Mouse (Mus musculus) limb, embryonic 12.5 days (tissue): ENCODE data around the gene Sult6b2. TPM values are rescaled to one million over a fixed set of nuclear protein-coding genes. Genes with fewer than 3 reads are reported as not detected.

ENCODE experiments used
- ATAC-seq: fragments of 200-750 bp; cut with Nextera tagmentation; 2 replicates; pipeline ENCODE4 v1.8.0; 2017; ENCODE audit warnings: low read depth, moderate TSS enrichment; ENCODE audit not compliant: insufficient number of reproducible peaks, insufficient read depth, low FRiP score, low TSS enrichment
- H3K27ac ChIP-seq: fragments of 300-500 bp; sonication (generic); 2 replicates; pipeline ENCODE4 v1.5.1; 2016; ENCODE audit warnings: mild to moderate bottlenecking, moderate library complexity
- H3K27me3 ChIP-seq: fragments of 300-500 bp; sonication (generic); 2 replicates; pipeline ENCODE4 v1.6.1; 2016; ENCODE audit warnings: mild to moderate bottlenecking, moderate library complexity
- H3K36me3 ChIP-seq: fragments of 300-500 bp; sonication (generic); 2 replicates; pipeline ENCODE4 v1.6.1; 2016; ENCODE audit warnings: mild to moderate bottlenecking, moderate library complexity
- H3K4me1 ChIP-seq: fragments of 300-500 bp; sonication (generic); replicated peaks from 2 replicates; pipeline ENCODE4 v1.6.1; 2016
- H3K4me2 ChIP-seq: fragments of 300-500 bp; sonication (generic); 2 replicates; pipeline ENCODE4 v1.6.1; 2016; ENCODE audit warnings: mild to moderate bottlenecking, moderate library complexity
- H3K4me3 ChIP-seq: fragments of 300-500 bp; sonication (generic); replicated peaks from 2 replicates; pipeline ENCODE4 v1.5.1; 2016; ENCODE audit warnings: mild to moderate bottlenecking
- H3K9ac ChIP-seq: fragments of 300-500 bp; sonication (generic); replicated peaks from 2 replicates; pipeline ENCODE4 v1.6.1; 2016; ENCODE audit warnings: mild to moderate bottlenecking, moderate library complexity
- H3K9me3 ChIP-seq: fragments of 300-500 bp; sonication (generic); 2 replicates; pipeline ENCODE4 v1.6.1; 2016; ENCODE audit warnings: mild to moderate bottlenecking, moderate library complexity
- WGBS: fragments of 180-500 bp; shearing (Covaris S2); methylation state at CpG from one replicate; pipeline ENCODE4 v1.1.7; 2016; 5-methylcytosine and 5-hydroxymethylcytosine counted together
- polyA plus RNA-seq: library from polyadenylated mRNA; unstranded; fragments of >200 nt; fragmentation: Nextera tagmentation; extraction: Ambion mirVana; gene quantifications from 2 replicates; pipeline ENCODE4 v1.2.1, GENCODE M21; 2016

The Sult6b2 gene
- not detected in 2 replicates for polyA plus RNA-seq

DNA sequence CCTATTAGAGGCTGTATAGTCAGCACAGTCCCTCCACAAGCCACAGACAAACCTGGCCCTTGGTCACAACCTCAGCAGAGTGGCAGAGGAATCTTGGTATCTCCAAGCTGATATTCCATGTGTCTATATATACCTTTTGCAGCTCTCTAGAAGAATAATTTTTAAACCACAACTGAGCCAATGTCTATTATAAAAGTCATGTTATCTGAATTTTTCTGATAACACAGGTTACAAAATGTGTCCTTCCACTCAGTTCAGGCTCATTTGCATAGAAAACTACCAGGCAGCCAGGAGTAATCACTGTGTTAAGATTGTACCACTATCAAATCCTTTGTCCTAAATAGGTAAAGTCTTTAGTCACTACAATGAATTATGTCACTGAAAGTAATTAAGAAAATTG, at the start of gene Sult6b2:
Gene Sult6b2, minus strand, starts transcription at position 101 of the 400 bp plus-strand sequence.
- no peaks in the 10 kb centered on the region for H3K9me3 ChIP-seq
- H3K27ac ChIP-seq: no peak within 1 kb of the TSS
- no peak for ATAC-seq
- H3K36me3 ChIP-seq: no peaks in the 10 kb centered on the region
- H3K9ac ChIP-seq: no peak within 1 kb of the TSS
- no peaks in the 10 kb centered on the region for H3K27me3 ChIP-seq
- H3K4me1 ChIP-seq: peaks cover 11% of the 10 kb centered on the region; the same call in 1 of the 2 replicates
- H3K4me2 ChIP-seq: no peak within 1 kb of the TSS
- no peak within 1 kb of the TSS for H3K4me3 ChIP-seq

DNA sequence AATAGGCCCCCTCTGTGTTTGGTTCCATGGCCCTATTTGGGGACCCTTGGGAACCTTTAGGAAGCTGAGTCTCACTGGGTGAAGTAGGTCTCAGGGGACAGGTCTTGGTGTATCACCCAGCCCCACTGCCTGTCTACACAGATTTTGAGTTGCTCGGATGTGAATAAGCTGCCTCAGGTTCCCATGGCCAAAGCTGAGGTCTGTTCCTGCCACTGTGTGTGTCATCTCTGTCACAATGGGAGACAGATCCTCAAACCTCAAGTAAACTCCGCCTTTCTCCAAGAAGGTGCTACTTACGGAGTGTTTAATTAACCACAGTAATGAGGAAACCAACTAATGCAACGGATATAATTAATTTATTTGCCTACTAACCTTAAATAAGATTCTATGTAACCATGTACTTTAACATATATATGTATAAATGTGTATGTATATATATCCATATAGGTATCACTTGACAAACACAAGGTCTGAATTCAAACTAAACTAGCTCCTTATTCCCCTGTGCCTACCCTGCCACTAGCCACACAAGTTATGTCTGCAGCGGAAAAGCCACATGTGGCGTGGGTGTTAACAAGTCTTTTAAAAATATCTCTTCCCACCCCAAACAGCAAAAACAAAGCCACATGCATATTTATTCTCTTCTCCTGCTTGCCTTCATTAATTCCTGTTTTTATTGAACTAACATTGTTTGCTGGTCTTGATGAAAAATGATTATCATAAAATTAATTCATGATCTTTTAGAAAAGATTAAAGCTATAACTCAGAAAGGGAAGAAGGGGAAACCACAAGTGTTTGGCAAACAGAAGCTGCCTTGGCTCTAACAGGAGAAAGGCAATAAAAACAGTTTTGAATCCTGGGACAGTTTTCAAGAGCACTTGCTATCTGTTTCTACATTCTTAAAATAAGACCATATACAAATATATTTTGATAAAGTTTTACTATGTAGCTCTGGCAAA, 48.4 kb upstream of the Sult6b2 start:
- H3K9ac ChIP-seq: no peak overlapping the region
- no peak overlapping the region for H3K4me2 ChIP-seq
- no peaks in the 10 kb centered on the region for H3K27me3 ChIP-seq
- H3K4me1 ChIP-seq: peaks cover 9% of the 10 kb centered on the region
- H3K36me3 ChIP-seq: no peaks in the 10 kb centered on the region
- ATAC-seq: no peak
- H3K9me3 ChIP-seq: no peaks in the 10 kb centered on the region
- H3K27ac ChIP-seq: no peak overlapping the region
- H3K4me3 ChIP-seq: no peak overlapping the region
- 64% methylated on average over 6 of the region's 6 CpGs for WGBS

DNA sequence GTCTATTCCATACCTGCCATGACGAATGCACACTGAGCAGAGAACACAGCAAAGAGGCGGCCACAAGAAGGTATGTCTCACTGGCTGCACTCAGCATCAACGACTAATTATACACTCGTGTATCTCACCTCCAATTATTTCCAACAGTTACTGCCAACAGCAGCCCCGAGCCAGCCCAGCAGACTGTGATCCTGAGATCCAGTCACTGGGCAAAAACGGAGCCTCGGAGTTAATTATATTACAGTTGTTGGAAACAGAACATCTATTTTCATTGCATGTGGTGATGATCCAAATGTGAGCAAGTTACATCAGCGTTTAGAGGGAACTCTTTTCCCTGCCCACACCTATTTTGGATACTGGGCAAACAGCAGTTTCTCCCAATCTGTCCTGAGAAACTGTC, 46.1 kb upstream of the Sult6b2 start:
- H3K4me3 ChIP-seq: no peak overlapping the region
- H3K36me3 ChIP-seq: no peaks in the 10 kb centered on the region
- H3K9me3 ChIP-seq: no peaks in the 10 kb centered on the region
- H3K27me3 ChIP-seq: no peaks in the 10 kb centered on the region
- WGBS: 81% methylated on average over 8 of the region's 8 CpGs
- no peak overlapping the region for H3K27ac ChIP-seq
- ATAC-seq: no peak
- no peaks in the 10 kb centered on the region for H3K4me1 ChIP-seq
- H3K4me2 ChIP-seq: no peak overlapping the region
- no peak overlapping the region for H3K9ac ChIP-seq

DNA sequence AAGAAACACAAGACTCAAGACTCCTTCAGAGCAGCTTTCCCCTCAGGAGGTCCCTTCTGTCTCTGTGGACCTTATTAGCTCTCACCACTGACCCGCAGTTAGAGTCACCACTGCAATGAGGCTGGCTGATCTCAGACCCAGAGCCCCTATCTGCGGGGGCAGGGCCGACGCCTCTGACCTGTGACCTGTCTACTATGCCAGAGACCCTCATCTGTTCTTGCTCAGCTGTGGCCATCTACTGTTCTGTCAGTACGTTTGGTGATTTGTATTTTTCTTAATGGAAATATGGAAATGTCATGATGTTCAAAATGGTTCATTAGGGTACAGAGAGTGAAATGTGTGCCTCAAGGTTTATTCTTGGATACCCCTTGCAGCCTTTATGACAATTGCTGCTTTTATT, 45.0 kb upstream of the Sult6b2 start:
- Histone ChIP-seq H3K9ac (no peak overlapping the region), H3K4me1 (no peaks in the 10 kb centered on the region), H3K4me2 (no peak overlapping the region), H3K9me3 (no peaks in the 10 kb centered on the region), H3K4me3 (no peak overlapping the region), H3K27me3 (no peaks in the 10 kb centered on the region), H3K27ac (no peak overlapping the region), H3K36me3 (no peaks in the 10 kb centered on the region)
- no peak for ATAC-seq
- 51% methylated on average over 5 of the region's 5 CpGs for WGBS

DNA sequence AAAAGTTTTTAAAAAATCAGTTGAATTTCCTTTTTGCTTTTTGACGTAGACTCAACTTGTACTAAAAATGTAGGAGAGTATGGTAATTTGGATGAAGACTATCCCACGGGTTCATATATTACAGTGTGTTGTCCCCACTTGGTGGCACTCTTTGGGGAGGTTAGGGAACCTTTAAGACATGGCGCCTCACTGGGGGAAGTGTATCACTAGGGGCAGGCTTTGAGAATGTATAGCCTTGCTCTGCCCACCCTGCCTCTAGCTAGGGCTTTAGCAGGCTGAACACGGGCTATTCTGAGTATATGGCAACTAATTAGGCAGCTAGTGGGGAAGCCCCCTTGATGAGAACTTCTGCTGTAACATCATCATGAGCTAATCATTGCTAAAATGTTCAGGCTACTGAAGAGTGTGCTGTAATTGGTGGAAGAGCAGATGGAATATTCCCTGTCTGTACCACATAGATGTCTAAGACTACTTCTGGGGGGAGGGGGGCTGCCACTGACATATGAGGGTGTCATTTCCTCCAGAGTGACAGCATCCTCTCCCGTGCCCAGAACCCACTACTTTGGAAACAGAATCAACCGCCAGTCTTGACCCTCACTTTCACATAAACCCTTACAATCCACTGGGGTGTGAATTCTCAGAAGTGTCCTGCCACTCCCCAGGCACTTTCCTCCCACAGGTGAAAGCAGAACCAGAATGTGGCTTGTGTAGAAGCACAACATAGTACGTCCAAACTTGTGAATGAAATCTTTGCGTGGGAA, 43.8 kb upstream of the Sult6b2 start:
- no peaks in the 10 kb centered on the region for H3K27me3 ChIP-seq
- no peak overlapping the region for H3K4me2 ChIP-seq
- H3K9ac ChIP-seq: no peak overlapping the region
- no peaks in the 10 kb centered on the region for H3K4me1 ChIP-seq
- no peak for ATAC-seq
- H3K9me3 ChIP-seq: no peaks in the 10 kb centered on the region
- H3K27ac ChIP-seq: no peak overlapping the region
- H3K4me3 ChIP-seq: no peak overlapping the region
- no peaks in the 10 kb centered on the region for H3K36me3 ChIP-seq
- whole genome bisulfite sequencing: 79% methylated on average over 8 of the region's 8 CpGs

DNA sequence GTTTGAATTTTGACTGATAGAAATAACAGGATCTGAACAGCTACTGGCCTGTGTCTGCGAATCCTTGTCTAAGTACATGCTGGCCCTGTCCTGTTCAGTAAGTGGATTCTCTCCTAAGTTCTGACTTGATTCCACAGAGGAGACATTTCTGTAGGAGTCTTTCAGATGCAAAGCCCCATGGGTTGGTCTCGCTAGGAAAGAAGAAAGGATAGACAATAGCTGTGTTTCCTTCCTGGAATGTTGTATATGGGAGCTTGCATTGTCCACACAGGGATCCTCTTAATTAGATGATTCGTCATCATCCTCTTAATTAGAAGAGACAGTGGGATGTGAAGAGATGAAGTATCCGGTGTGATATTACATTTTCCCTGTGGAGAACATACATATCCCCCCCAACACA, 42.6 kb upstream of the Sult6b2 start:
- no peaks in the 10 kb centered on the region for H3K27me3 ChIP-seq
- H3K36me3 ChIP-seq: no peaks in the 10 kb centered on the region
- H3K9me3 ChIP-seq: no peaks in the 10 kb centered on the region
- H3K4me2 ChIP-seq: no peak overlapping the region
- no peak overlapping the region for H3K27ac ChIP-seq
- H3K4me3 ChIP-seq: no peak overlapping the region
- ATAC-seq: no peak
- no peaks in the 10 kb centered on the region for H3K4me1 ChIP-seq
- no peak overlapping the region for H3K9ac ChIP-seq
- 90% methylated on average over 4 of the region's 4 CpGs for WGBS

DNA sequence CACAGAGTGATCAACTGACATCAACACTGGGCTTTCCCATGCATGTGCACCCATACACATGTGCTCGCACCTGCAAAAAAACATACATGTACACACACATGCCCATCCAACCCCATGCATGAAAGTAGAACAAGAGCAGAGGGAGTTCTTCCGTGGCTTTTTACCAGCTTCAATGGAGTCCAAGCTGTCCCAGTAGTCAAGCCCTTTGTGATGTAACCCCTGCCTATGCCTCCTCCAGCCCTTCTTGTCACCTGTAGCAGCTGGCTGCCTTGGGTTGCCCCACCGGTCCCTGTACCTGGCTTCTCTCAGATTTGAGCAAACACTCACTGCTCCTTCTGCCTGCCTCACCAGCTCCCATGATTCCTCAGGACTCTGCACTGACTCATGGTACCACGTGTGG, 40.8 kb upstream of the Sult6b2 start:
- Histone ChIP-seq H3K4me2 (no peak overlapping the region), H3K9ac (no peak overlapping the region), H3K4me3 (no peak overlapping the region), H3K4me1 (no peaks in the 10 kb centered on the region), H3K9me3 (no peaks in the 10 kb centered on the region), H3K36me3 (no peaks in the 10 kb centered on the region), H3K27me3 (no peaks in the 10 kb centered on the region), H3K27ac (no peak overlapping the region)
- whole genome bisulfite sequencing: 86% methylated on average over 4 of the region's 4 CpGs
- ATAC-seq: no peak

DNA sequence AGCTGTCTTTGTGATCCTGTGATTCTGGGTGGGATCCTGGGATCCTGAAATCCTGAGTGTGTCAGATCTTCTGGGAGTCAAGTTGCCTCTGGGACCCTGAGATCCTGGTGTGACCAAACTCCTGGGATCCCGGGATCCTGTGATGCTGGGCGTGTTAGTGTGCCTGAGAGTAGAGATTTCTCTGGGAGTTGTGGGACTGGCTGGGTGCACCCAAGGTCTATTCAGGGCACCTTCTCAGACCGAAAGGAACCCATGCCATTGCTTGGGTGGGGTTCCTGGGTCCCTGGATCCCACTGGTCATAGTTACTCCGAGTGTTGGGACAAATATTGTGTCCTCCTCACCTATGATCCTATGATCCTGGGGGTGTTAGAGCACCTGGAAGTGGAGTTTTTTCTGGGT, 39.8 kb upstream of the Sult6b2 start:
- Histone ChIP-seq H3K4me3 (no peak overlapping the region), H3K9me3 (no peaks in the 10 kb centered on the region), H3K9ac (no peak overlapping the region), H3K4me2 (no peak overlapping the region), H3K27ac (no peak overlapping the region), H3K4me1 (no peaks in the 10 kb centered on the region), H3K36me3 (no peaks in the 10 kb centered on the region), H3K27me3 (no peaks in the 10 kb centered on the region)
- no peak for ATAC-seq
- WGBS: 84% methylated on average over 4 of the region's 4 CpGs

DNA sequence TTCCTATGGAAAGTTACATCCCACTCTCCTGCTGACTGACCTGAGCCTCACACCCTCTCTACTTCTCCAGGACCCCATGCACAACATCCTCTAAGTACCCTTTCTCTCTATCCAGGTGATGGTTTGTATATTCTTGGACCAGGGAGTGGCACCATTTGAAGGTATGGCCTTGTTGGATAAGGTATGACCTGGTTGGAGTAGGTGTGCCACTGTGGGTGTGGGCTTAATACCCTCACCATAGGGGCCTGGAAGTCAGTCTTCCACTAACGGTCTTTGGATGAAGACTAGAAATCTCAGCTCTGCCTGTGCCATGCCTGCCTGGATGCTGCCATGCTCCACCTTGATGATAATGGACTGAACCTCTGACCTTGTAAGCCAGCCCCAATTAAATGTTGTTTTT, 34.2 kb upstream of the Sult6b2 start:
- Histone ChIP-seq H3K27ac (no peak overlapping the region), H3K9me3 (no peaks in the 10 kb centered on the region), H3K4me3 (no peak overlapping the region), H3K4me1 (no peaks in the 10 kb centered on the region), H3K9ac (no peak overlapping the region), H3K36me3 (no peaks in the 10 kb centered on the region), H3K27me3 (no peaks in the 10 kb centered on the region), H3K4me2 (no peak overlapping the region)
- 87% methylated on average over 1 of the region's 1 CpGs for WGBS
- no peak for ATAC-seq

DNA sequence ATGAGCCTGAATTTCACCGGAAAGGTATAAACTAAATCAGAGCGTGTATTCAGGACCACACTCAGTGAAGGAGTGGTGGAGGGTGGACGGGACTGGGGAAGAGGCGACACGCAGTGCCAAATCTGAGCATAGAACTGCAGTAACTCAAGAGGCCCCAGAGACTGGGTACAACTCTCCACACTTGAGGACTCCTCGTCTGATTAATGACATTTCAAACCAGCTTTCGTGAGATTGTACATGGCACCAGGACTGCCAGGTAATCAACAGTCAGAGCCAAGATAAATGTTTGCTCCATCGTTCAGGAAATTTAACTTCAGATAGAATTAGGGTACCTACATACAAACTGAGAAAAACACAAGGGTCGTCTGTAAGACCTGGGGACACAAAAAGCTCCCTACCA, 33.0 kb upstream of the Sult6b2 start:
- no peaks in the 10 kb centered on the region for H3K9me3 ChIP-seq
- H3K36me3 ChIP-seq: no peaks in the 10 kb centered on the region
- no peaks in the 10 kb centered on the region for H3K27me3 ChIP-seq
- H3K27ac ChIP-seq: no peak overlapping the region
- H3K9ac ChIP-seq: no peak overlapping the region
- H3K4me1 ChIP-seq: no peaks in the 10 kb centered on the region
- no peak overlapping the region for H3K4me3 ChIP-seq
- no peak for ATAC-seq
- no peak overlapping the region for H3K4me2 ChIP-seq
- 82% methylated on average over 9 of the region's 9 CpGs for WGBS

DNA sequence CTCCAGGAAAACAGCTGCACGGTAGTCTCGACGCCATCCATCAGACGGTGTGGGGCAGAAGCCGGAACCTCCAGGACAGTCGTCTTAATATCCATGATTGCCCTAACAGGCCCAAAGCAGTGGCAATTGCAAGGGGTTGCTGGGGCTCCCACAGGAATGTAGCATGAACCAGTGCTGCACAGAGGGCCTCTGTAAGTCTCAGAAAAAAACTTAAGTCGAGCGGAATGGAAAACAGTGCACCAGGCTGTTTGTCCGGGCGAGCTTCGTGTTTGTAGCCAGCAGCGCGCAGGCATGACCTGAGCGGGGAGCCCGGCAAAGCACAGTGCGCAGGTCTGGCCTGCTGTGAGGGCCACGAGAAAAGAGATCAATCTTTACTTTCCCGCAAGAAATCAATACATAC, 31.4 kb upstream of the Sult6b2 start:
- Histone ChIP-seq H3K27ac (0 out of 2 replicates have a peak overlapping the region, but pooled peaks have one; percentile 30), H3K9ac (no peak overlapping the region), H3K27me3 (no peaks in the 10 kb centered on the region), H3K4me1 (no peaks in the 10 kb centered on the region), H3K36me3 (no peaks in the 10 kb centered on the region), H3K4me2 (no peak overlapping the region), H3K9me3 (no peaks in the 10 kb centered on the region), H3K4me3 (no peak overlapping the region)
- 60% methylated on average over 18 of the region's 18 CpGs for WGBS
- peak; percentile 56; the same call in 1 of the 2 replicates for ATAC-seq
